Mouse (Mus musculus) stomach, adult 2 months (tissue): Measurements from ENCODE around the gene Cttnbp2. TPM values are rescaled to one million over a fixed set of nuclear protein-coding genes. Genes with fewer than 3 reads are reported as not detected.

Source experiments
- polyA plus RNA-seq: library from polyadenylated mRNA; depleted of rRNA; stranded (reverse); fragments of >200 nt; gene quantifications from 2 replicates; pipeline ENCODE4 v1.2.3, GENCODE M21; 2012; rRNA removed

The Cttnbp2 gene
- polyA plus RNA-seq = 0.26 and 0.37 TPM in 2 replicates

DNA sequence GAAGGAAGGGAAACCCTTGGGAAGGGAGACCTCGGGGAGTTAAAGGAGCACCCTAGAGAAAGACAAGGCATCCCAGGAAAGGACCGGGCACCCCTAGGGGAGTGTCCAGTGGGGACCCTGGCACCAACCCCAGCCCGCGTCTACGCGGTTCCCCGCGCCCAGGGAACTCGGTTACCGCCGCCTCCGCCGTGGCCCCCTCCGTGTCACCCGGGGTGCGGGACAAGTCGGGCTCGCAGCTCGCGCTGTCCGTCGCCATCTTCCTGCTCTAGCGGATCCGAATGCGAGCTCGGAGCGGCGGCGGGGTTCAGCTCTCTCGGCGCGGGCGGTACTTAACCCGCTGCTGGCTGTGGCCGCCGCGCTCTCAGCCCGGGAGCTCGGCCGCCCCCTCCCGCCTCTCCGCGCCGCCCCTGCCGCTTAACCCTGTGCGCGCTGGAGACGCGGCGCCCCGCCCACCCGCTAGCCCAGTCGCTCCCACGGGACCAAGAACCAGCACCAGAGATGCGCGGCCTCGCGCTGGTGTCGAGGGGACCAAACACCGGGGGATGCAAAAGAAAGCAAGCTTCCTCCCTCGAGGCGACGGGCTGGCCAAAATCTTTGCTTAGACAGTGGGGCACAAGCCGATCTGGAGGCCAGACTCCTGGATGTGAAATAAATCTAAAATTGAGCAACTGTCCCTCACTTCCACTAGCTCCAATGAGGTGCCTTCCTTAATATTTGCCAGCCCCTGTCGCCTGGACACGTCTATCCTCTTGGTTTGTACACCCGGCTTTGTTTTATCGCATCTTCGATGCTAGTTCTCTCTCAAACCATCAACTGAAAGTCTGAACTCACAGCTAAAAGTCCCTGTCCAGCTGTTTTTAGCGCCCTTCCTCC, at the start of gene Cttnbp2:
Cttnbp2 (minus strand) TSS at position 364 of the 873 bp plus-strand sequence.

